Comparison of ENCODE assay signal across 9 mouse cellular contexts in genomic region chr2:163089475-163090123, GRCm38 (mm10). TPM values are rescaled to one million over a fixed set of nuclear protein-coding genes. Genes with fewer than 3 reads are reported as not detected.
A peak's percentile ranks its signal among the peaks of the same experiment; 100 is the strongest.
DNase-seq lines count a peak whose midpoint lies in the region; ATAC-seq and TF ChIP-seq lines count a peak whose summit lies in the region.
"Had no signal": no experiment of that assay in that cellular context is flagged by ENCODE, and none has a peak within 500 bp of the region (broad histone marks: within the 10 kb centered on the region; RNA-seq: fewer than 3 reads in every experiment).

No protein-coding gene starts in this region.

- H3K4me1 ChIP-seq in liver, adult 2 months (ENCODE audit: control insufficient read depth, insufficient read depth, low read length): peaks cover 1% of the 10 kb centered on the region; the same call in 1 of the 2 replicates
- H3K4me1 ChIP-seq in liver, embryonic 11.5 days (replicated peaks; ENCODE audit: control insufficient read depth, insufficient read depth, low read length): no peaks in the 10 kb centered on the region
- peaks cover 0 to 6% of the 10 kb centered on the region in 2 experiments; a peak in 2 of 4 replicates for H3K4me1 ChIP-seq in ES-E14 (ENCODE audit: control insufficient read depth in 2 of 2, insufficient read depth in 2 of 2, low read length in 2 of 2, poor library complexity in 1 of 2)

- WGBS in liver, adult 2 months: 75% methylated on average over 5 of the region's 5 CpGs
- WGBS in liver, embryonic 11.5 days: 67% methylated on average over 5 of the region's 5 CpGs

- in situ Hi-C loops in ES-E14 (cut with MboI; ENCODE audit: low sequenced_read_pairs in 2 of 2, unreplicated experiment in 2 of 2): no loop called here

- no peak overlapping the region for H3K9ac ChIP-seq in liver, adult 2 months (ENCODE audit: low read depth, low read length)
- H3K9ac ChIP-seq in liver, embryonic 11.5 days (ENCODE audit: low read depth, low read length): no peak overlapping the region
- peak overlapping the region; percentile 83 for H3K9ac ChIP-seq in ES-E14 (ENCODE audit: insufficient read depth, low read depth, low read length, poor library complexity, severe bottlenecking)

- no peaks in the 10 kb centered on the region for H3K27me3 ChIP-seq in liver, adult 2 months (ENCODE audit: control insufficient read depth, insufficient read depth, low read length)
- H3K27me3 ChIP-seq in liver, embryonic 11.5 days (replicated peaks; ENCODE audit: control insufficient read depth, insufficient read depth, low read length): no peaks in the 10 kb centered on the region

- H3K9me3 ChIP-seq in liver, embryonic 11.5 days (ENCODE audit: control insufficient read depth, low read length): no peaks in the 10 kb centered on the region
- no peaks in the 10 kb centered on the region for H3K9me3 ChIP-seq in ES-E14 (ENCODE audit: control insufficient read depth, insufficient read depth, low read depth, low read length)

- no peaks in the 10 kb centered on the region for H3K36me3 ChIP-seq in liver, adult 2 months (ENCODE audit: control insufficient read depth, insufficient read depth, low read length)
- no peaks in the 10 kb centered on the region for H3K36me3 ChIP-seq in liver, embryonic 11.5 days (ENCODE audit: control insufficient read depth, insufficient read depth, low read length)
- peaks cover 9% of the 10 kb centered on the region for H3K36me3 ChIP-seq in ES-E14 (ENCODE audit: control insufficient read depth, insufficient read depth, low read length, poor library complexity, severe bottlenecking)

- no peak overlapping the region for H3K4me3 ChIP-seq in liver, adult 2 months (ENCODE audit: insufficient read depth, low read depth, low read length)
- no peak overlapping the region for H3K4me3 ChIP-seq in liver, embryonic 11.5 days (ENCODE audit: low read depth, low read length)
- H3K4me3 ChIP-seq in ES-E14 (ENCODE audit: insufficient read depth in 1 of 2, low read depth in 1 of 2, low read length in 2 of 2, poor library complexity in 1 of 2, severe bottlenecking in 1 of 2): peak overlapping the region; percentile 66 to 80

- no peaks in the 10 kb centered on the region for H3K79me2 ChIP-seq in liver, adult 2 months (ENCODE audit: control insufficient read depth, insufficient read depth, low read length)

- peak; percentile 71 for TF ChIP-seq CTCF in liver, adult 2 months (IDR thresholded peaks at IDR 0.05; ENCODE audit: low read depth, low read length)

- H3K4me2 ChIP-seq in liver, embryonic 11.5 days: no peak overlapping the region

- no peak overlapping the region for H3K27ac ChIP-seq in liver, adult 2 months (replicated peaks; ENCODE audit: insufficient read depth, low read depth, low read length)
- no peak overlapping the region for H3K27ac ChIP-seq in liver, embryonic 11.5 days (ENCODE audit: low read depth, low read length)
- H3K27ac ChIP-seq in ES-E14 (ENCODE audit: insufficient read depth, low read depth, low read length, poor library complexity, severe bottlenecking): peak overlapping the region; percentile 14

- peak; percentile 31 for DNase-seq in liver, adult 2 months (ENCODE audit: extremely low read depth, low read depth, low spot score)
- DNase-seq in liver, embryonic 11.5 days (ENCODE audit: low spot score): no peak
- DNase-seq in ES-E14 (ENCODE audit: low read depth, low spot score): peak; percentile 96
- DNase-seq in adrenal gland, postnatal 14 days: peak; percentile 67
- DNase-seq in lung, postnatal 36 days: peak; percentile 59
- no peak for DNase-seq in retina, postnatal 1 day
- no peak for DNase-seq in testis, postnatal 14 days (ENCODE audit: low spot score)
- no peak for DNase-seq in layer of hippocampus, adult 8-10 months (ENCODE audit: low spot score in 2 of 2)

- no peak for TF ChIP-seq POLR2A in liver, adult 2 months (IDR thresholded peaks at IDR 0.05; ENCODE audit: extremely low read depth, insufficient read depth, low read length)

- no peak; the same call in 1 of the 2 replicates for ATAC-seq in liver, embryonic 11.5 days (replicated peaks; ENCODE audit: low FRiP score)

TF ChIP-seq in ES-E14, 5 proteins besides CTCF, POLR2A, EP300 and RAD21:
- peak; percentile 17; the same call in 1 of the 2 replicates for TF ChIP-seq ZC3H11A (IDR thresholded peaks at IDR 0.05; ENCODE audit: borderline replicate concordance, low read depth, low read length)
- no peak for TF ChIP-seq MAFK (IDR thresholded peaks at IDR 0.05; ENCODE audit: insufficient read depth, low read depth, low read length)
- no peak for TF ChIP-seq HCFC1 (IDR thresholded peaks at IDR 0.05; ENCODE audit: borderline replicate concordance, insufficient read depth, low read length)
- TF ChIP-seq CHD2 (IDR thresholded peaks at IDR 0.05; ENCODE audit: low read depth, low read length): peak; percentile 70
- no peak for TF ChIP-seq ZNF384 (IDR thresholded peaks at IDR 0.05; ENCODE audit: low read depth, low read length)

RNA-seq across cellular contexts. Expression of gene Gtsf1l, which starts 1.9 kb away (rescaled TPM):
- total RNA-seq in liver, adult 2 months (2014; rRNA removed): not detected in 2 replicates
- not detected in 2 replicates for polyA plus RNA-seq in liver, adult 2 months (2012; rRNA removed)
- not detected in 2 replicates for polyA plus RNA-seq in liver, embryonic 11.5 days (2014; fragmentation: Nextera tagmentation; extraction: Ambion mirVana)
- total RNA-seq in ES-E14 (2012; rRNA removed): 25.7 and 30.8 TPM in 2 replicates
- not detected in 2 replicates for total RNA-seq in adrenal gland, postnatal 14 days (2021)
- total RNA-seq in layer of hippocampus, adult 8-10 months (2022): not detected
- polyA plus RNA-seq: embryonic facial prominence, embryonic 11.5 days had no signal

RNA-seq across cellular contexts. Expression of gene Mybl2, which starts 35.1 kb away (rescaled TPM):
- total RNA-seq in liver, adult 2 months (2014; rRNA removed): 0.09 and 0.54 TPM in 2 replicates
- polyA plus RNA-seq in liver, adult 2 months (2012; rRNA removed): 0.29 and 0.31 TPM in 2 replicates
- 69.2 and 70.9 TPM in 2 replicates for polyA plus RNA-seq in liver, embryonic 11.5 days (2014; fragmentation: Nextera tagmentation; extraction: Ambion mirVana)
- 281 and 391 TPM in 2 replicates for total RNA-seq in ES-E14 (2012; rRNA removed)
- total RNA-seq in adrenal gland, postnatal 14 days (2021): 6.2 and 6.8 TPM in 2 replicates
- total RNA-seq in layer of hippocampus, adult 8-10 months (2022): 1 to 10 TPM; 1.0 to 2.8 (median 1.8) TPM

Comparison
In these comparisons a context has a peak if more than half of its experiments do, and no peak if none do; other contexts are left out.
1. DNase-seq: peak in liver, adult 2 months (single experiment), ES-E14 (single experiment), adrenal gland, postnatal 14 days (single experiment) and lung, postnatal 36 days (single experiment); none in liver, embryonic 11.5 days (single experiment), retina, postnatal 1 day (single experiment), testis, postnatal 14 days (single experiment) and layer of hippocampus, adult 8-10 months (0 of 2).
2. H3K4me3 ChIP-seq: peak in ES-E14 (2 of 2); none in liver, adult 2 months (single experiment) and liver, embryonic 11.5 days (single experiment).
3. RNA of gene Gtsf1l, which starts 1.9 kb away (total RNA-seq): 25.7 to 30.8 TPM in ES-E14; not detected in liver, adult 2 months, not detected in adrenal gland, postnatal 14 days and not detected in layer of hippocampus, adult 8-10 months; every median in the first group is over 10 times any median in the second.
4. RNA of gene Mybl2, which starts 35.1 kb away (total RNA-seq): 281 to 391 TPM in ES-E14; 6.2 to 6.8 TPM in adrenal gland, postnatal 14 days, 1.0 to 2.8 TPM in layer of hippocampus, adult 8-10 months and 0.09 to 0.54 TPM in liver, adult 2 months; every median in the first group is over 10 times any median in the second.